Mouse (Mus musculus): Measurements from ENCODE around the gene Actl6a. TPM values are rescaled to one million over a fixed set of nuclear protein-coding genes. Genes with fewer than 3 reads are reported as not detected.
"Not testable (repeated sequence)": the region's sequence is repeated elsewhere in the genome, so short reads cannot be mapped to it uniquely, and the experiment has no call there.

Gene Actl6a
- polyA plus RNA-seq, 1 experiment from 2014 or later, result 289 TPM

DNA sequence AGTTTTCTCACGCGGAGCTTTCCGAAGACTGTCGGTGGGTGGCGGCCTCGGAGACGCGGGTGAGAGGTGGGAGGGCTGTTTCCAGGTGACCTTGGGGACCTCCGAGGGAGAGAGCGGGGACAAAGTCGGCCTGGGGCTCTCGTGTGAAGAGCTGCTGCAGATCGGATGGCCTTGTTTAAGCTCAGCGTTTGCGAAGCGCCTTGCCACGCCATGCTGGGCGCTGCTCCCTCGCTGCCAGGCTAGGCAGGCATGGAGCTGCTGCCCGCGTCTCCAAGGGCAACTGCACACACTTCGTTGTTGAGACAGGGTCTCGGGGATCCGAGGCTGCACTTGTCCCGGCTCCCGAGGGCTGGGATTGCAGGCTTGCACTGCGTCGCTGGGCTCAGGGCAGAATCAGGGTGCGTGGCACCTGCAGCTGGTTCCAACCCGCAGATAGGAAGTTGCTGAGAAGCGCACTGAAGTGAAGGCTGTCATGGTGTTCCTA is 31.1 kb downstream of the Actl6a start, which contains the start of gene Mrpl47:
Gene Mrpl47 (minus strand): TSS at position 434 of the 484 bp plus-strand sequence.
- no peak for DNase-seq (ENCODE audit: extremely low spot score, low spot score)
- WGBS, result under 1% methylated on average over 31 of the region's 31 CpGs
- no peaks in the 10 kb centered on the region for H3K27me3 ChIP-seq (ENCODE audit: poor library complexity, severe bottlenecking)
- peak within 1 kb of the TSS; percentile 88 for H3K4me3 ChIP-seq
- H3K9me3 ChIP-seq, result no peaks in the 10 kb centered on the region
- peaks cover 24% of the 10 kb centered on the region for H3K4me1 ChIP-seq
- peaks cover 52% of the 10 kb centered on the region for H3K36me3 ChIP-seq (replicated peaks)
- H3K27ac ChIP-seq, result peak within 1 kb of the TSS; percentile 91

GRCm38 (mm10) chr3:32738549-32738948 is 32.5 kb downstream of the Actl6a start:
- 92% methylated on average over 5 of the region's 5 CpGs for WGBS
- H3K4me3 ChIP-seq, result peak overlapping the region; percentile 88; the same call in 1 of the 2 replicates

DNA sequence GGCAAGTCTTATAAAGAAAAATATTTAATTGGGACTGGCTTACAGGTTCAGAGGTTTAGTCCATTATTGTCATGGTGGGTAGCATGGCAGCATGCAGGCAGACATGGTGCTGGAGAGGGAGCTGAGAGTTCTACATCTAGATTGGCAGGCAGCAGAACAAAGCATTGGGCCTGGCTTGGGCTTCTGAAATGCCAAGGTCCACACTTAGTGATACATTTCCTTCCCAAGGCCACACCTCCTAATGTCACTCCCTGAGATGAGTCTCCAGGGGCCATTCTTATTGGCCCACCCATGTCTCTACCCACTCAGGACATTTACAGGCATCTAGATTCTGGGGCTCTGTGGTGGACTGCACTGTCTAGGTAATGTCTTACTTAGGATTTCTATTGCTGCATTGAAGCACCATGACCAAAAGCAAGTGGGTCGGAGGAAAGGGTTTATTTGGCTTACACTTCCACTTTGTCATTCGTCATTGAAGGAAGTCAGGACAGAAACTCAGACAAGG is 36.2 kb downstream of the Actl6a start:
- H3K27ac ChIP-seq, result no peak overlapping the region
- H3K36me3 ChIP-seq (replicated peaks), result peaks cover 79% of the 10 kb centered on the region

More at GRCm38 (mm10) chr3:32738549-32738948, 32.5 kb downstream of the Actl6a start:
- H3K27me3 ChIP-seq (ENCODE audit: poor library complexity, severe bottlenecking), result no peaks in the 10 kb centered on the region
- H3K9me3 ChIP-seq, result no peaks in the 10 kb centered on the region
- no peak for DNase-seq (ENCODE audit: extremely low spot score, low spot score)
- peaks cover 52% of the 10 kb centered on the region for H3K36me3 ChIP-seq (replicated peaks)
- H3K27ac ChIP-seq, result no peak overlapping the region
- H3K4me1 ChIP-seq, result peaks cover 24% of the 10 kb centered on the region

GRCm38 (mm10) chr3:32745001-32745400 is 38.9 kb downstream of the Actl6a start:
- H3K4me1 ChIP-seq, result no peaks in the 10 kb centered on the region
- H3K9me3 ChIP-seq, result peaks cover 4% of the 10 kb centered on the region; the same call in 1 of the 2 replicates
- no peak overlapping the region for H3K27ac ChIP-seq
- no peak overlapping the region for H3K4me3 ChIP-seq
- no peak for DNase-seq (ENCODE audit: extremely low spot score, low spot score)
- H3K36me3 ChIP-seq (replicated peaks), result peaks cover 94% of the 10 kb centered on the region
- 96% methylated on average over 6 of the region's 6 CpGs for WGBS
- H3K27me3 ChIP-seq (ENCODE audit: poor library complexity, severe bottlenecking), result no peaks in the 10 kb centered on the region

More for the DNA sequence above, 36.2 kb downstream of the Actl6a start:
- 92% methylated on average over 2 of the region's 2 CpGs for WGBS
- no peak for DNase-seq (ENCODE audit: extremely low spot score, low spot score)
- Histone ChIP-seq H3K4me1 (peaks cover 14% of the 10 kb centered on the region), H3K9me3 (peaks cover 4% of the 10 kb centered on the region; the same call in 1 of the 2 replicates), H3K4me3 (no peak overlapping the region), H3K27me3 (ENCODE audit: poor library complexity, severe bottlenecking) (no peaks in the 10 kb centered on the region)

- H3K36me3 ChIP-seq (replicated peaks), result peaks cover 95% of the 10 kb centered on the region
- DNase-seq (ENCODE audit: extremely low spot score, low spot score), result not testable (repeated sequence)
Measured at GRCm38 (mm10) chr3:32745426-32745825, 39.3 kb downstream of the Actl6a start.

GRCm38 (mm10) chr3:32748384-32748783 is 42.3 kb downstream of the Actl6a start:
- H3K27me3 ChIP-seq (ENCODE audit: poor library complexity, severe bottlenecking), result no peaks in the 10 kb centered on the region
- H3K36me3 ChIP-seq (replicated peaks), result peaks cover 99% of the 10 kb centered on the region
- H3K9me3 ChIP-seq, result peaks cover 4% of the 10 kb centered on the region; the same call in 1 of the 2 replicates
- no peaks in the 10 kb centered on the region for H3K4me1 ChIP-seq
- H3K4me3 ChIP-seq, result no peak overlapping the region
- DNase-seq (ENCODE audit: extremely low spot score, low spot score), result peak; percentile 2
- WGBS, result 93% methylated on average over 9 of the region's 9 CpGs
- no peak overlapping the region for H3K27ac ChIP-seq

More at GRCm38 (mm10) chr3:32745426-32745825, 39.3 kb downstream of the Actl6a start:
- not testable (repeated sequence) for H3K4me1 ChIP-seq; H3K4me3 ChIP-seq; H3K9me3 ChIP-seq; H3K27me3 ChIP-seq (ENCODE audit: poor library complexity, severe bottlenecking); H3K27ac ChIP-seq

GRCm38 (mm10) chr3:32749820-32750579 is 43.9 kb downstream of the Actl6a start:
- no peak overlapping the region for H3K4me3 ChIP-seq
- no peaks in the 10 kb centered on the region for H3K4me1 ChIP-seq
- H3K36me3 ChIP-seq (replicated peaks), result peaks cover 98% of the 10 kb centered on the region
- H3K27ac ChIP-seq, result no peak overlapping the region
- peaks cover 4% of the 10 kb centered on the region; the same call in 1 of the 2 replicates for H3K9me3 ChIP-seq
- H3K27me3 ChIP-seq (ENCODE audit: poor library complexity, severe bottlenecking), result no peaks in the 10 kb centered on the region
- DNase-seq (ENCODE audit: extremely low spot score, low spot score), result peak; percentile 10
- 91% methylated on average over 4 of the region's 4 CpGs for WGBS

GRCm38 (mm10) chr3:32754384-32754915 is 48.4 kb downstream of the Actl6a start:
- Histone ChIP-seq H3K9me3 (no peaks in the 10 kb centered on the region), H3K27me3 (ENCODE audit: poor library complexity, severe bottlenecking) (no peaks in the 10 kb centered on the region), H3K4me1 (no peaks in the 10 kb centered on the region), H3K36me3 (replicated peaks) (peaks cover 60% of the 10 kb centered on the region), H3K27ac (no peak overlapping the region), H3K4me3 (no peak overlapping the region)
- DNase-seq (ENCODE audit: extremely low spot score, low spot score), result no peak
- 86% methylated on average over 3 of the region's 3 CpGs for WGBS

DNA sequence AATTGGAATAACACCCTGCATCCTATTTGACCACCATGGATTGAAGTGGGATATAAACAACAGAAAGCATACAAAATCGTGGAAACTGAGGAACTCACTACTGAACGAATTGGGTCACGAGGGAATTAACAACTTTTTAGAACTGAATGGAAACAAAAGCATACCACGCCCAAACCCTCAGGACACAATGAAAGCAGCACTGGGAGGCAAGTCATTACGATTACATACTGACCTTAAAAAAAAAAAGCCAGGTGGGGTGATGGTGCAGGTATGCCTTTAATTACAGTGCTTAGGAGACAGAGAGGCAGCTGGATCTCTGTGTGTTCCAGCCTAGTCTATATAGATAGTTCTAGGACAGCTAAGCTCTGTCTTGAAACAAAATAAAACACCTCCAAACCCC is 53.1 kb downstream of the Actl6a start:
- no peak for DNase-seq (ENCODE audit: extremely low spot score, low spot score)

DNA sequence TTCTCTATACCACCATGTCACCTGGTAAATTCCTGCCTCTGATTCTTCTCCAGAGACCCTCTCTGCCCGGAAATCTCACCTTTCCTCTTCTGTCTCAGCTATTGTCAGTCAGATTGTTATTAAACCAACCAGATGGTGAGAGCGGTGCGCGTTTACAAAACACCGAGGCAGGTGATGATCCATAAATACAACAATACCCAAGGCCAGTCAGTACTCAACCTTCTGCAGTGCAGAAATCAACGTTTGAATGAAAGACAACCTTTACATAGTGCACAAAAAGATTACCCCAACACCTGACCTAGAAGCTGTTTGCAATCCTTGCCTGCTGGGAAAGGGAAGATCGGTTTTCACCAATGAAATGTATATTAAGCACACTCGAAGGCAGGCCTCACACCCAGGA is 56.9 kb downstream of the Actl6a start:
- H3K36me3 ChIP-seq (replicated peaks), result no peaks in the 10 kb centered on the region
- H3K9me3 ChIP-seq, result no peaks in the 10 kb centered on the region
- no peaks in the 10 kb centered on the region for H3K4me1 ChIP-seq
- H3K4me3 ChIP-seq, result no peak overlapping the region
- WGBS, result 62% methylated on average over 8 of the region's 8 CpGs
- H3K27ac ChIP-seq, result no peak overlapping the region
- no peaks in the 10 kb centered on the region for H3K27me3 ChIP-seq (ENCODE audit: poor library complexity, severe bottlenecking)
- DNase-seq (ENCODE audit: extremely low spot score, low spot score), result no peak

More for the DNA sequence above, 53.1 kb downstream of the Actl6a start:
- 69% methylated on average over 5 of the region's 5 CpGs for WGBS
- Histone ChIP-seq H3K27ac (no peak overlapping the region), H3K27me3 (ENCODE audit: poor library complexity, severe bottlenecking) (no peaks in the 10 kb centered on the region), H3K36me3 (replicated peaks) (peaks cover 13% of the 10 kb centered on the region), H3K4me1 (no peaks in the 10 kb centered on the region), H3K9me3 (no peaks in the 10 kb centered on the region), H3K4me3 (no peak overlapping the region)

GRCm38 (mm10) chr3:32763902-32764301 is 57.8 kb downstream of the Actl6a start:
- H3K9me3 ChIP-seq, result no peaks in the 10 kb centered on the region
- H3K4me3 ChIP-seq, result no peak overlapping the region
- H3K4me1 ChIP-seq, result no peaks in the 10 kb centered on the region
- no peaks in the 10 kb centered on the region for H3K36me3 ChIP-seq (replicated peaks)
- no peaks in the 10 kb centered on the region for H3K27me3 ChIP-seq (ENCODE audit: poor library complexity, severe bottlenecking)
- WGBS, result 51% methylated on average over 7 of the region's 7 CpGs
- no peak for DNase-seq (ENCODE audit: extremely low spot score, low spot score)
- H3K27ac ChIP-seq, result no peak overlapping the region

DNA sequence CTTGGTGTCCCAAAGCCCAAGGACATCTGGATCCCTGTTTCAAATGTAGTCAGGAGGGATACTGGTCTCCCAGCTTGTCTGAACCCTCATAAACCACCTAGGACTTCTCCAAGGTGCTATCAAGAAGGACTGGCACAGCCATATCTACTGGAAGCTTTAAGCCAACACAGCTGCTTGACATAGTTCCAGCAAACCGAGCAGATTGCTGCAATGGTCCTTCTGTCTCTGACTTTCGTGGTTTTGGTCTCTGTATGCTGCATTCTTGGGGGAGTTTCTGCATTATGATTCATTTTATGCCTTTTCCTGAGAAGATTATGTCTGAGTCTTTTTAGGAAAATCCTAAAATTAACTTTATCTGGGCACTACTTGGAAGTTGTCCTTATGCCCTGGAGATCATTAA is 64.7 kb downstream of the Actl6a start:
- DNase-seq (ENCODE audit: extremely low spot score, low spot score), result no peak
- Histone ChIP-seq H3K36me3 (replicated peaks) (no peaks in the 10 kb centered on the region), H3K4me1 (no peaks in the 10 kb centered on the region), H3K27ac (no peak overlapping the region), H3K27me3 (ENCODE audit: poor library complexity, severe bottlenecking) (no peaks in the 10 kb centered on the region), H3K4me3 (no peak overlapping the region), H3K9me3 (no peaks in the 10 kb centered on the region)
- 89% methylated on average over 2 of the region's 2 CpGs for WGBS
